Mouse (Mus musculus): ENCODE measurements around the gene Radil. TPM values are rescaled to one million over a fixed set of nuclear protein-coding genes. Genes with fewer than 3 reads are reported as not detected.
A peak's percentile ranks its signal among the peaks of the same experiment; 100 is the strongest.

Radil gene
- polyA plus RNA-seq, 1 experiment from 2014 or later, result 1.1 TPM

- ATAC-seq (replicated peaks; ENCODE audit: low FRiP score) (no peak), DNase-seq (ENCODE audit: low spot score) (no peak)
- no peaks in the 10 kb centered on the region for H3K36me3 ChIP-seq (ENCODE audit: control insufficient read depth, insufficient read depth, low read length)
- H3K4me1 ChIP-seq (replicated peaks; ENCODE audit: control insufficient read depth, insufficient read depth, low read length), result peaks cover 10% of the 10 kb centered on the region
- H3K9me3 ChIP-seq (ENCODE audit: control insufficient read depth, low read length), result no peaks in the 10 kb centered on the region
- H3K9ac ChIP-seq (ENCODE audit: low read depth, low read length), result no peak overlapping the region
- H3K27ac ChIP-seq (ENCODE audit: low read depth, low read length), result no peak overlapping the region
- H3K27me3 ChIP-seq (replicated peaks; ENCODE audit: control insufficient read depth, insufficient read depth, low read length), result peaks cover 21% of the 10 kb centered on the region
- 57% methylated on average over 9 of the region's 9 CpGs for WGBS
- H3K4me3 ChIP-seq (ENCODE audit: low read depth, low read length), result no peak overlapping the region
- H3K4me2 ChIP-seq, result no peak overlapping the region
Observed at GRCm38 (mm10) chr5:142549441-142549840, 1.5 kb downstream of the Radil start.

GRCm38 (mm10) chr5:142547066-142547465 is 3.8 kb downstream of the Radil start:
- H3K9ac ChIP-seq (ENCODE audit: low read depth, low read length), result no peak overlapping the region
- ATAC-seq (replicated peaks; ENCODE audit: low FRiP score) (no peak), DNase-seq (ENCODE audit: low spot score) (no peak)
- H3K27me3 ChIP-seq (replicated peaks; ENCODE audit: control insufficient read depth, insufficient read depth, low read length), result peaks cover 21% of the 10 kb centered on the region
- no peak overlapping the region for H3K4me2 ChIP-seq
- WGBS, result 51% methylated on average over 3 of the region's 3 CpGs
- H3K36me3 ChIP-seq (ENCODE audit: control insufficient read depth, insufficient read depth, low read length), result no peaks in the 10 kb centered on the region
- H3K27ac ChIP-seq (ENCODE audit: low read depth, low read length), result no peak overlapping the region
- H3K4me3 ChIP-seq (ENCODE audit: low read depth, low read length), result no peak overlapping the region
- H3K4me1 ChIP-seq (replicated peaks; ENCODE audit: control insufficient read depth, insufficient read depth, low read length), result peaks cover 10% of the 10 kb centered on the region
- H3K9me3 ChIP-seq (ENCODE audit: control insufficient read depth, low read length), result no peaks in the 10 kb centered on the region

GRCm38 (mm10) chr5:142546344-142546743 is 4.6 kb downstream of the Radil start:
- no peak for ATAC-seq (replicated peaks; ENCODE audit: low FRiP score)
- Histone ChIP-seq H3K27ac (ENCODE audit: low read depth, low read length) (no peak overlapping the region), H3K9me3 (ENCODE audit: control insufficient read depth, low read length) (no peaks in the 10 kb centered on the region), H3K4me3 (ENCODE audit: low read depth, low read length) (no peak overlapping the region), H3K4me1 (replicated peaks; ENCODE audit: control insufficient read depth, insufficient read depth, low read length) (peaks cover 10% of the 10 kb centered on the region), H3K27me3 (replicated peaks; ENCODE audit: control insufficient read depth, insufficient read depth, low read length) (peaks cover 21% of the 10 kb centered on the region), H3K4me2 (no peak overlapping the region), H3K36me3 (ENCODE audit: control insufficient read depth, insufficient read depth, low read length) (no peaks in the 10 kb centered on the region), H3K9ac (ENCODE audit: low read depth, low read length) (no peak overlapping the region)
- DNase-seq (ENCODE audit: low spot score), result no peak
- WGBS, result 32% methylated on average over 5 of the region's 5 CpGs

- Histone ChIP-seq H3K4me2 (no peak overlapping the region), H3K4me3 (ENCODE audit: low read depth, low read length) (no peak overlapping the region), H3K27ac (ENCODE audit: low read depth, low read length) (no peak overlapping the region), H3K4me1 (replicated peaks; ENCODE audit: control insufficient read depth, insufficient read depth, low read length) (peaks cover 6% of the 10 kb centered on the region), H3K9ac (ENCODE audit: low read depth, low read length) (no peak overlapping the region), H3K27me3 (replicated peaks; ENCODE audit: control insufficient read depth, insufficient read depth, low read length) (peaks cover 14% of the 10 kb centered on the region), H3K36me3 (ENCODE audit: control insufficient read depth, insufficient read depth, low read length) (no peaks in the 10 kb centered on the region), H3K9me3 (ENCODE audit: control insufficient read depth, low read length) (no peaks in the 10 kb centered on the region)
- WGBS, result 56% methylated on average over 5 of the region's 5 CpGs
- no peak for ATAC-seq (replicated peaks; ENCODE audit: low FRiP score)
- DNase-seq (ENCODE audit: low spot score), result no peak
Observed at GRCm38 (mm10) chr5:142545014-142545795, 5.7 kb downstream of the Radil start.

GRCm38 (mm10) chr5:142537286-142537685 is 13.6 kb downstream of the Radil start:
- no peaks in the 10 kb centered on the region for H3K36me3 ChIP-seq (ENCODE audit: control insufficient read depth, insufficient read depth, low read length)
- H3K9me3 ChIP-seq (ENCODE audit: control insufficient read depth, low read length), result no peaks in the 10 kb centered on the region
- 92% methylated on average over 3 of the region's 3 CpGs for WGBS
- H3K9ac ChIP-seq (ENCODE audit: low read depth, low read length), result no peak overlapping the region
- no peaks in the 10 kb centered on the region for H3K4me1 ChIP-seq (replicated peaks; ENCODE audit: control insufficient read depth, insufficient read depth, low read length)
- no peak overlapping the region for H3K27ac ChIP-seq (ENCODE audit: low read depth, low read length)
- DNase-seq (ENCODE audit: low spot score) (no peak), ATAC-seq (replicated peaks; ENCODE audit: low FRiP score) (no peak)
- H3K27me3 ChIP-seq (replicated peaks; ENCODE audit: control insufficient read depth, insufficient read depth, low read length), result 0 out of 2 replicates have a peak, but pooled peaks cover 3% of the 10 kb centered on the region
- no peak overlapping the region for H3K4me3 ChIP-seq (ENCODE audit: low read depth, low read length)
- no peak overlapping the region for H3K4me2 ChIP-seq

GRCm38 (mm10) chr5:142535388-142535787 is 15.5 kb downstream of the Radil start:
- DNase-seq (ENCODE audit: low spot score) (no peak), ATAC-seq (replicated peaks; ENCODE audit: low FRiP score) (no peak)
- no peaks in the 10 kb centered on the region for H3K36me3 ChIP-seq (ENCODE audit: control insufficient read depth, insufficient read depth, low read length)
- H3K27ac ChIP-seq (ENCODE audit: low read depth, low read length), result no peak overlapping the region
- H3K4me2 ChIP-seq, result no peak overlapping the region
- H3K4me3 ChIP-seq (ENCODE audit: low read depth, low read length), result no peak overlapping the region
- peaks cover 14% of the 10 kb centered on the region; the same call in 1 of the 2 replicates for H3K27me3 ChIP-seq (replicated peaks; ENCODE audit: control insufficient read depth, insufficient read depth, low read length)
- H3K9me3 ChIP-seq (ENCODE audit: control insufficient read depth, low read length), result no peaks in the 10 kb centered on the region
- WGBS, result 82% methylated on average over 4 of the region's 4 CpGs
- H3K4me1 ChIP-seq (replicated peaks; ENCODE audit: control insufficient read depth, insufficient read depth, low read length), result no peaks in the 10 kb centered on the region
- no peak overlapping the region for H3K9ac ChIP-seq (ENCODE audit: low read depth, low read length)

- Histone ChIP-seq H3K27ac (ENCODE audit: low read depth, low read length) (no peak within 1 kb of the TSS), H3K9me3 (ENCODE audit: control insufficient read depth, low read length) (no peaks in the 10 kb centered on the region), H3K27me3 (replicated peaks; ENCODE audit: control insufficient read depth, insufficient read depth, low read length) (peaks cover 25% of the 10 kb centered on the region), H3K4me1 (replicated peaks; ENCODE audit: control insufficient read depth, insufficient read depth, low read length) (no peaks in the 10 kb centered on the region), H3K4me3 (ENCODE audit: low read depth, low read length) (peak within 1 kb of the TSS; percentile 14), H3K9ac (ENCODE audit: low read depth, low read length) (no peak within 1 kb of the TSS), H3K4me2 (peak within 1 kb of the TSS; percentile 43), H3K36me3 (ENCODE audit: control insufficient read depth, insufficient read depth, low read length) (no peaks in the 10 kb centered on the region)
- ATAC-seq (replicated peaks; ENCODE audit: low FRiP score), result no peak
- no peak for DNase-seq (ENCODE audit: low spot score)
- WGBS, result 32% methylated on average over 41 of the region's 41 CpGs
Observed at GRCm38 (mm10) chr5:142529915-142530314, 21.0 kb downstream of the Radil start, which contains the start of gene Papolb. Papolb (minus strand) TSS chr5:142530076.

GRCm38 (mm10) chr5:142524711-142525464 is 26.0 kb downstream of the Radil start:
- Histone ChIP-seq H3K4me2 (no peak overlapping the region), H3K9ac (ENCODE audit: low read depth, low read length) (no peak overlapping the region), H3K36me3 (ENCODE audit: control insufficient read depth, insufficient read depth, low read length) (no peaks in the 10 kb centered on the region), H3K4me1 (replicated peaks; ENCODE audit: control insufficient read depth, insufficient read depth, low read length) (no peaks in the 10 kb centered on the region), H3K4me3 (ENCODE audit: low read depth, low read length) (no peak overlapping the region), H3K9me3 (ENCODE audit: control insufficient read depth, low read length) (no peaks in the 10 kb centered on the region), H3K27ac (ENCODE audit: low read depth, low read length) (no peak overlapping the region), H3K27me3 (replicated peaks; ENCODE audit: control insufficient read depth, insufficient read depth, low read length) (peaks cover 9% of the 10 kb centered on the region)
- ATAC-seq (replicated peaks; ENCODE audit: low FRiP score) (no peak), DNase-seq (ENCODE audit: low spot score) (no peak)
- 64% methylated on average over 8 of the region's 8 CpGs for WGBS
